Comparison of ENCODE assay signal across 23 mouse cellular contexts in genomic region chr1:160681398-160682050, GRCm38 (mm10).
DNase-seq lines count a peak whose midpoint lies in the region; ATAC-seq and TF ChIP-seq lines count a peak whose summit lies in the region.
"Had no signal": no experiment of that assay in that cellular context is flagged by ENCODE, and none has a peak within 500 bp of the region (broad histone marks: within the 10 kb centered on the region; RNA-seq: fewer than 3 reads in every experiment).

No protein-coding gene starts in this region.

- H3K4me1 ChIP-seq in heart, embryonic 12.5 days (replicated peaks): no peaks in the 10 kb centered on the region; the same call in 1 of the 2 replicates
- no peaks in the 10 kb centered on the region for H3K4me1 ChIP-seq in lung, embryonic 14.5 days (ENCODE audit: insufficient read depth)
- peaks cover 0 to 11% of the 10 kb centered on the region in 2 experiments for H3K4me1 ChIP-seq in liver, embryonic 14.5 days (replicated peaks; ENCODE audit: control insufficient read depth in 2 of 2, insufficient read depth in 2 of 2, low read length in 1 of 2)
- H3K4me1 ChIP-seq: hindbrain, embryonic 13.5 days; midbrain, embryonic 10.5 days; neural tube, embryonic 12.5 days had no signal

- TF ChIP-seq EP300 in liver, embryonic 14.5 days (IDR thresholded peaks at IDR 0.05; ENCODE audit: low read depth): peak; percentile 59

- ATAC-seq in heart, embryonic 12.5 days (ENCODE audit: insufficient number of reproducible peaks, low FRiP score): 0 out of 2 replicates have a peak, but pooled peaks have one; percentile 33
- ATAC-seq in lung, embryonic 14.5 days (ENCODE audit: insufficient read depth): peak; percentile 56; the same call in 1 of the 2 replicates
- peak; percentile 80 for ATAC-seq in liver, embryonic 14.5 days (ENCODE audit: insufficient read depth)
- ATAC-seq: CD4-positive, CD25-positive, alpha-beta regulatory T cell, adult 4 months; forebrain, embryonic 14.5 days; inflammation-experienced regulatory T-cells, adult 6 months had no signal

- WGBS in heart, embryonic 12.5 days: 52% methylated on average over 3 of the region's 3 CpGs
- WGBS in lung, embryonic 14.5 days: 66% methylated on average over 3 of the region's 3 CpGs
- 43% methylated on average over 3 of the region's 3 CpGs for WGBS in liver, embryonic 14.5 days (ENCODE audit: insufficient replicate concordance)

- no peak for TF ChIP-seq CTCF in lung, embryonic 14.5 days (IDR thresholded peaks at IDR 0.05; ENCODE audit: low read depth)
- TF ChIP-seq CTCF in liver, embryonic 14.5 days (IDR thresholded peaks at IDR 0.05; ENCODE audit: low read depth): no peak

- intact Hi-C loops in heart, postnatal 14 days (cut with DNase I): no loop called here

- 0 out of 2 replicates have a peak, but pooled peaks cover 4% of the 10 kb centered on the region for H3K9me3 ChIP-seq in heart, embryonic 12.5 days (replicated peaks)
- H3K9me3 ChIP-seq in lung, embryonic 14.5 days (ENCODE audit: low read depth, low read length): no peaks in the 10 kb centered on the region
- H3K9me3 ChIP-seq in liver, embryonic 14.5 days (ENCODE audit: control insufficient read depth, low read length): no peaks in the 10 kb centered on the region
- H3K9me3 ChIP-seq: midbrain, embryonic 10.5 days; neural tube, embryonic 12.5 days had no signal

- H3K36me3 ChIP-seq in heart, embryonic 12.5 days: peaks cover 14% of the 10 kb centered on the region
- no peaks in the 10 kb centered on the region for H3K36me3 ChIP-seq in lung, embryonic 14.5 days (ENCODE audit: insufficient read depth)
- H3K36me3 ChIP-seq in liver, embryonic 14.5 days (replicated peaks; ENCODE audit: control insufficient read depth, insufficient read depth, low read depth): no peaks in the 10 kb centered on the region
- H3K36me3 ChIP-seq: hindbrain, embryonic 13.5 days; midbrain, embryonic 10.5 days; neural tube, embryonic 12.5 days had no signal

- no peak overlapping the region for H3K4me2 ChIP-seq in heart, embryonic 12.5 days
- no peak overlapping the region for H3K4me2 ChIP-seq in lung, embryonic 14.5 days
- H3K4me2 ChIP-seq in liver, embryonic 14.5 days (ENCODE audit: low read depth): no peak overlapping the region
- H3K4me2 ChIP-seq: hindbrain, embryonic 13.5 days; neural tube, embryonic 12.5 days had no signal

- peak overlapping the region; percentile 33; the same call in 1 of the 2 replicates for H3K27ac ChIP-seq in heart, embryonic 12.5 days (ENCODE audit: poor library complexity, severe bottlenecking)
- no peak overlapping the region for H3K27ac ChIP-seq in lung, embryonic 14.5 days (ENCODE audit: low read depth)
- no peak overlapping the region for H3K27ac ChIP-seq in liver, embryonic 14.5 days
- H3K27ac ChIP-seq: heart, adult 2 months; hindbrain, embryonic 13.5 days; left cerebral cortex, adult 2 months; midbrain, embryonic 10.5 days; neural tube, embryonic 12.5 days had no signal

- H3K27me3 ChIP-seq in heart, embryonic 12.5 days (replicated peaks): no peaks in the 10 kb centered on the region
- H3K27me3 ChIP-seq in lung, embryonic 14.5 days (ENCODE audit: insufficient read depth, low read length): no peaks in the 10 kb centered on the region
- no peaks in the 10 kb centered on the region for H3K27me3 ChIP-seq in liver, embryonic 14.5 days (ENCODE audit: control insufficient read depth, insufficient read depth, low read length)
- H3K27me3 ChIP-seq: hindbrain, embryonic 13.5 days; neural tube, embryonic 12.5 days had no signal

- H3K9ac ChIP-seq in heart, embryonic 12.5 days: no peak overlapping the region
- no peak overlapping the region for H3K9ac ChIP-seq in lung, embryonic 14.5 days
- no peak overlapping the region for H3K9ac ChIP-seq in liver, embryonic 14.5 days (replicated peaks)
- H3K9ac ChIP-seq: hindbrain, embryonic 13.5 days; neural tube, embryonic 12.5 days had no signal

- DNase-seq in heart, postnatal 14 days: no peak
- peak; percentile 40 for DNase-seq in lung, embryonic 14.5 days
- no peak for DNase-seq in lung, postnatal 36 days
- DNase-seq in liver, embryonic 14.5 days (ENCODE audit: low read depth in 3 of 3, low spot score in 3 of 3): peak; percentile 37 to 42 (median 39)
- DNase-seq in retina, postnatal 1 day: no peak
- DNase-seq in cerebellum, postnatal 36 days: no peak
- DNase-seq: adrenal gland, postnatal 25 days; cerebellum, adult 18-20 months; gastrocnemius, postnatal 14 days; heart, adult 2 months; kidney, postnatal 4 days; layer of hippocampus, adult 9-11 months; left cerebral cortex, postnatal 4 days; lung, postnatal 14 days; thymus, postnatal 14 days had no signal

- no peak overlapping the region for H3K4me3 ChIP-seq in heart, embryonic 12.5 days
- no peak overlapping the region for H3K4me3 ChIP-seq in lung, embryonic 14.5 days (ENCODE audit: low read depth, low read length)
- H3K4me3 ChIP-seq in liver, embryonic 14.5 days (ENCODE audit: insufficient read depth in 1 of 2, low read depth in 2 of 2, low read length in 2 of 2): no peak overlapping the region
- H3K4me3 ChIP-seq: heart, adult 2 months; hindbrain, embryonic 13.5 days; left cerebral cortex, adult 2 months; midbrain, embryonic 10.5 days; neural tube, embryonic 12.5 days had no signal

Comparison
In these comparisons a context has a peak if more than half of its experiments do, and no peak if none do; other contexts are left out.
1. DNase-seq: peak in lung, embryonic 14.5 days (single experiment) and liver, embryonic 14.5 days (3 of 3); none in heart, postnatal 14 days (0 of 2), lung, postnatal 36 days (single experiment), retina, postnatal 1 day (single experiment) and cerebellum, postnatal 36 days (0 of 2).
2. Peak in every context shown above with its lines, with median percentiles within 50 percentile points of each other: ATAC-seq.